Mouse (Mus musculus): ENCODE data around the gene Kat2a. TPM values are rescaled to one million over a fixed set of nuclear protein-coding genes. Genes with fewer than 3 reads are reported as not detected.
A peak's percentile ranks its signal among the peaks of the same experiment; 100 is the strongest.
"Not testable (repeated sequence)": the region's sequence is repeated elsewhere in the genome, so short reads cannot be mapped to it uniquely, and the experiment has no call there.

Gene Kat2a
- total RNA-seq, 2 experiments from 2014 or later: 32.0 to 43.8 TPM

GRCm38 (mm10) chr11:100681826-100682225 lies 30.4 kb downstream of the Kat2a start:
- no peak for DNase-seq (ENCODE audit: low spot score in 2 of 2)

GRCm38 (mm10) chr11:100677810-100678209 lies 34.5 kb downstream of the Kat2a start:
- no peak for DNase-seq (ENCODE audit: low spot score in 2 of 2)

GRCm38 (mm10) chr11:100673169-100673568 lies 39.1 kb downstream of the Kat2a start:
- DNase-seq (ENCODE audit: low spot score in 2 of 2): peak; percentile 45 to 49

GRCm38 (mm10) chr11:100671956-100672355 lies 40.3 kb downstream of the Kat2a start:
- no peak for DNase-seq (ENCODE audit: low spot score in 2 of 2)

- DNase-seq (ENCODE audit: low spot score in 2 of 2): no peak
These were observed 41.2 kb downstream of the Kat2a start for GRCm38 (mm10) chr11:100671049-100671448.

- DNase-seq (ENCODE audit: low spot score in 2 of 2): no peak
These were observed 52.5 kb downstream of the Kat2a start for GRCm38 (mm10) chr11:100659806-100660205.

- no peak for DNase-seq (ENCODE audit: low spot score in 2 of 2)
These were observed 55.8 kb downstream of the Kat2a start for GRCm38 (mm10) chr11:100656458-100656857.

GRCm38 (mm10) chr11:100655589-100655988 lies 56.7 kb downstream of the Kat2a start:
- DNase-seq (ENCODE audit: low spot score in 2 of 2): not testable (repeated sequence)

Other genes starting within 250 kb of the Kat2a start
- 10 to 100 TPM; 51.5 to 58.3 TPM for gene Klhl11, start 239.7 kb downstream of the Kat2a start, total RNA-seq (2021)
- gene Acly, start 184.5 kb downstream of the Kat2a start, total RNA-seq (2021): 1,000 to 10,000 TPM; 1,875 to 2,782 TPM
- gene Ttc25, start 166.9 kb downstream of the Kat2a start, total RNA-seq (2021): 10 to 100 TPM in 1 of 2 experiments, 1 to 10 TPM in 1; 8.8 to 18.8 TPM
- gene Cnp, start 137.6 kb downstream of the Kat2a start, total RNA-seq (2021): 10 to 100 TPM; 33.2 to 40.6 TPM
- gene Nkiras2, start 93.2 kb downstream of the Kat2a start, total RNA-seq (2021): 10 to 100 TPM; 31.2 to 31.8 TPM
- 100 to 1,000 TPM; 210 to 238 TPM for gene Dnajc7, start 92.3 kb downstream of the Kat2a start, total RNA-seq (2021)
- under 1 TPM; 0.10 to 0.16 TPM for gene Zfp385c, start 20.0 kb downstream of the Kat2a start, total RNA-seq (2021)
- gene Dhx58, start 8.2 kb downstream of the Kat2a start, total RNA-seq (2021): 10 to 100 TPM; 33.1 to 33.4 TPM
- gene Hspb9, start 1.4 kb upstream of the Kat2a start, total RNA-seq (2021): not detected
- 100 to 1,000 TPM; 189 TPM for gene Rab5c, start 25.8 kb upstream of the Kat2a start, total RNA-seq (2021)
- gene Kcnh4, start 47.5 kb upstream of the Kat2a start, total RNA-seq (2021): under 1 TPM; 0.10 to 0.16 TPM
- gene Hcrt, start 50.5 kb upstream of the Kat2a start, total RNA-seq (2021): not detected
- 10 to 100 TPM; 17.8 to 21.4 TPM for gene Ghdc, start 58.5 kb upstream of the Kat2a start, total RNA-seq (2021)
- 10 to 100 TPM; 40.1 to 74.3 TPM for gene Stat5b, start 138.3 kb upstream of the Kat2a start, total RNA-seq (2021)
- 10 to 100 TPM; 28.0 to 29.3 TPM for gene Stat5a, start 146.9 kb upstream of the Kat2a start, total RNA-seq (2021)
- 100 to 1,000 TPM in 1 of 2 experiments, 10 to 100 TPM in 1; 87.0 to 102 TPM for gene Stat3, start 227.1 kb upstream of the Kat2a start, total RNA-seq (2021)